Mouse (Mus musculus): ENCODE measurements around the gene Entr1. TPM values are rescaled to one million over a fixed set of nuclear protein-coding genes. Genes with fewer than 3 reads are reported as not detected.

Entr1 gene
- polyA plus RNA-seq, 1 experiment = 50.8 TPM

DNA sequence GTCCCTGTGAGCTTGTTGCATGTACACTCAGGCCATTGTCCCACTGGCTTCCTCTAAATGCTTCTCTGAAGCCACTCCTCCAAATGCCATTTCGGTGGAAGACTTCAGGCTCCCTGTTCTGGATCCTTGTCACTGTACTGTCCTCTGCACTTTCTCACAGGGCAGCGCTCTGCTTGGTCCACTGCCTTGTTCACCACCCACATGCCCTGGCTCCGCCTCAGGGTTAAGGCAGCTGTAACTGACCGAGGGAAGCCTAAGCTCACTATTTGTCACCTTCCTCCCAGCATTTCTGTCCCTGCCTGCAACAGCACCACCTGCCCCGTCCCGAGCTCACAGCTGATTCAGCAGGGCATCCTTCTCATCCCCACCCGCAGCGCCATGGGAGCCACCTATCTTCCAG lies 14.2 kb upstream of the Entr1 start:
- no peak for TF ChIP-seq TCF12 (IDR thresholded peaks at IDR 0.05; ENCODE audit: insufficient read depth, poor library complexity, severe bottlenecking)
- TF ChIP-seq TCF3 (IDR thresholded peaks at IDR 0.05; ENCODE audit: insufficient read length, low read depth) = no peak
- TF ChIP-seq MYOD1 (IDR thresholded peaks at IDR 0.05; ENCODE audit: control insufficient read depth in 1 of 3, insufficient read length in 2 of 3, low read depth in 2 of 3) = peak in 1 of 3 experiments; percentile 12
- H3K36me3 ChIP-seq (ENCODE audit: control insufficient read depth, insufficient read depth) = peaks cover 9% of the 10 kb centered on the region
- H3K79me2 ChIP-seq (ENCODE audit: control insufficient read depth, insufficient read depth) = peaks cover 19% of the 10 kb centered on the region
- no peak overlapping the region for H3K4me3 ChIP-seq
- H3K27me3 ChIP-seq (ENCODE audit: control insufficient read depth, insufficient read depth, insufficient read length) = no peaks in the 10 kb centered on the region
- no peak overlapping the region for H3ac ChIP-seq (ENCODE audit: control insufficient read depth, insufficient read length)
- H3K4me2 ChIP-seq (ENCODE audit: low read depth) = no peak overlapping the region

DNA sequence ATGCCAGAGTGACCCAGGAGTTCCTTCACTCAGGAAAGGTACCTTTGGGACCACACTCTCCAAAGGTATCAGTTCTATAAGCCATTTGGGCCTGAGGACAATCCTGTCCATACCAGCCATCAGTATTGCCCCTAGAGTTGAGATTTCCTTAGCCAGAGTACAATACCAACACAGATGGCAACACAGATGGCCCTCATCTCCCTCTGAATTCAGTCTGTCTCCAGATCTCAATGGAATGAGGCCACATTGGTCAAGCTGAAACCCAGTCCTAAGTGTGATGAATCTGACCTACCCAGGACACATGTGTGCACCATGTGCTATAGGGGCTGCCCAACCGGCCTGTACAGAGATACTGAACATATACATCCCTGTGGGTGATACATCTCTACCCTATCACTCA lies 13.1 kb upstream of the Entr1 start:
- H3K36me3 ChIP-seq (ENCODE audit: control insufficient read depth, insufficient read depth) = peaks cover 16% of the 10 kb centered on the region
- H3K79me2 ChIP-seq (ENCODE audit: control insufficient read depth, insufficient read depth) = peaks cover 15% of the 10 kb centered on the region
- H3K27me3 ChIP-seq (ENCODE audit: control insufficient read depth, insufficient read depth, insufficient read length) = no peaks in the 10 kb centered on the region
- TF ChIP-seq MYOG (IDR thresholded peaks at IDR 0.05; ENCODE audit: control insufficient read depth in 1 of 3, insufficient read depth in 1 of 3, insufficient read length in 2 of 3, low read depth in 2 of 3) (no peak), USF1 (IDR thresholded peaks at IDR 0.05; ENCODE audit: low read depth) (no peak)
- no peak overlapping the region for H3K4me3 ChIP-seq
- H3ac ChIP-seq (ENCODE audit: control insufficient read depth, insufficient read length) = no peak overlapping the region
- no peak overlapping the region for H3K4me2 ChIP-seq (ENCODE audit: low read depth)

DNA sequence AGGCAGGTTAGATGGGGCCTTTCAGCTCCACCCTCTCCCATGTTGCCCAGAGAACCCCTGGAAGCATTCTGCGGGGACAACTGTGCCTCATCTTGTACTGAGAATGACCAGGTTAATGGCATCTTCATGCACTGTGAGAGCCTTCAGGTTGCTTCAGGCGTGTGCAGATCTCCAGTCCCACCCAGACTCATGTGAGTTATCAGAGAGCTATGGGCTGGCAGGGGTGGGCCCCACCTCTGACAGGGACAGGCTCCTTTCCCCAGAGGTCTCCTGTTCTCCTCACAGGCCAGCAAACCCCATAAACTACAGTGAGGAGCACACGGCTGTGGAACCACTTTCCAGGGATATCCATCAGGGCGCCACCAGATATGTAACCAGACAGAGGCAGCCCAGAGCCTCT lies 11.9 kb upstream of the Entr1 start:
- H3K36me3 ChIP-seq (ENCODE audit: control insufficient read depth, insufficient read depth) = peaks cover 24% of the 10 kb centered on the region
- H3K4me2 ChIP-seq (ENCODE audit: low read depth) = no peak overlapping the region
- peaks cover 6% of the 10 kb centered on the region for H3K79me2 ChIP-seq (ENCODE audit: control insufficient read depth, insufficient read depth)
- no peak overlapping the region for H3ac ChIP-seq (ENCODE audit: control insufficient read depth, insufficient read length)
- H3K27me3 ChIP-seq (ENCODE audit: control insufficient read depth, insufficient read depth, insufficient read length) = no peaks in the 10 kb centered on the region
- no peak overlapping the region for H3K4me3 ChIP-seq
- no peak for TF ChIP-seq CEBPB (IDR thresholded peaks at IDR 0.05; ENCODE audit: insufficient read depth, poor library complexity, severe bottlenecking)

DNA sequence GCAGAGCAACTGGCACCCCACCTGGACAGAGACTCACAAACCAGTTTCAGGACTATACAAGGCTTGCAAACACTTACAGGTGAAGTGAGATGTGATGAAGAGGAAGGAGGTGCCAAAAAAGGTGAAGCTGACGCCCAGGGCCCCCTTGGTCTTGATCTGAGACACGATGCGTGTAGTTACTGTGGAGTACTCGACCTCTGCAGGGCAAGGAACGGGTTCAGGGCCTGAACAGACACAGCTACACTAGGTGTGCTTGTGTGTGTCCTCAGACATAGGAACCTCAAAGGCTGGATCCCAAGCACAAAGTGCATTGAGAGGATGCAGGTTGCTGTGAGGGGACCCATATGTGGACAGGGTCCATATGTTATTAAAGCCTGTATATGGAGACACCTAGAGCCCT lies 11.2 kb upstream of the Entr1 start:
- no peak for TF ChIP-seq TCF12 (IDR thresholded peaks at IDR 0.05; ENCODE audit: insufficient read depth, poor library complexity, severe bottlenecking)
- TF ChIP-seq POLR2AphosphoS2 (IDR thresholded peaks at IDR 0.05; ENCODE audit: insufficient read length, low read depth) = peak; percentile 67
- no peak for TF ChIP-seq POLR2A (IDR thresholded peaks at IDR 0.05; ENCODE audit: insufficient read length, low read depth)
- TF ChIP-seq SRF (IDR thresholded peaks at IDR 0.05; ENCODE audit: control insufficient read depth, insufficient read length, low read depth) = no peak
- Histone ChIP-seq H3K36me3 (ENCODE audit: control insufficient read depth, insufficient read depth) (peaks cover 31% of the 10 kb centered on the region), H3K27me3 (ENCODE audit: control insufficient read depth, insufficient read depth, insufficient read length) (no peaks in the 10 kb centered on the region), H3K4me3 (no peak overlapping the region), H3K79me2 (ENCODE audit: control insufficient read depth, insufficient read depth) (no peaks in the 10 kb centered on the region), H3ac (ENCODE audit: control insufficient read depth, insufficient read length) (no peak overlapping the region), H3K4me2 (ENCODE audit: low read depth) (no peak overlapping the region)

DNA sequence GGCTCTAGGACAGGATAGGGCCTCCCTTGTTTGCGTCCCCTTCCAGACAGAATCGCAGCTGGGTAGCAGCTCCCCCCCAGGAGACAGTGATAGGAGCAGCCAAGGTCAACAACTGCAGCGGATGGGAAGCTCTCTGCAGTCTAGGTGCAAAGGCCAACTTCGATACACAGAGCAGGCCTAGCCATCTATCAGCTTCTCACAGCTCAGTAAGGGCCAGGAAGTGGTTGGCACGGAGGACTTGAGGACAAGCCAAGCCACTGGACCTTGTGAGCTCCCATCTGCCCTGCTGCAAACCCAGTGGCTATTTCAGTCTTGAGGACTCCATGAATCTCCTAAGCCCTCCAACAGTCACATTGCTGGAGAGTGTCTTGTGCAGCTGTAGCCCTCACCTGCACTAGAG lies 10.5 kb upstream of the Entr1 start:
- no peak overlapping the region for H3K4me3 ChIP-seq
- peaks cover 38% of the 10 kb centered on the region for H3K36me3 ChIP-seq (ENCODE audit: control insufficient read depth, insufficient read depth)
- no peaks in the 10 kb centered on the region for H3K27me3 ChIP-seq (ENCODE audit: control insufficient read depth, insufficient read depth, insufficient read length)
- TF ChIP-seq MAX (IDR thresholded peaks at IDR 0.05; ENCODE audit: low read depth) (no peak), REST (IDR thresholded peaks at IDR 0.05; ENCODE audit: insufficient read depth, insufficient read length) (no peak), TCF3 (IDR thresholded peaks at IDR 0.05; ENCODE audit: insufficient read length, low read depth) (no peak), POLR2AphosphoS2 (IDR thresholded peaks at IDR 0.05; ENCODE audit: insufficient read length, low read depth) (peak; percentile 73), MYOG (IDR thresholded peaks at IDR 0.05; ENCODE audit: control insufficient read depth in 1 of 3, insufficient read depth in 1 of 3, insufficient read length in 2 of 3, low read depth in 2 of 3) (no peak), CEBPB (IDR thresholded peaks at IDR 0.05; ENCODE audit: insufficient read depth, poor library complexity, severe bottlenecking) (no peak), TCF12 (IDR thresholded peaks at IDR 0.05; ENCODE audit: insufficient read depth, poor library complexity, severe bottlenecking) (no peak), POLR2A (IDR thresholded peaks at IDR 0.05; ENCODE audit: insufficient read length, low read depth) (peak; percentile 22)
- no peaks in the 10 kb centered on the region for H3K79me2 ChIP-seq (ENCODE audit: control insufficient read depth, insufficient read depth)
- H3K4me2 ChIP-seq (ENCODE audit: low read depth) = no peak overlapping the region
- H3ac ChIP-seq (ENCODE audit: control insufficient read depth, insufficient read length) = no peak overlapping the region

DNA sequence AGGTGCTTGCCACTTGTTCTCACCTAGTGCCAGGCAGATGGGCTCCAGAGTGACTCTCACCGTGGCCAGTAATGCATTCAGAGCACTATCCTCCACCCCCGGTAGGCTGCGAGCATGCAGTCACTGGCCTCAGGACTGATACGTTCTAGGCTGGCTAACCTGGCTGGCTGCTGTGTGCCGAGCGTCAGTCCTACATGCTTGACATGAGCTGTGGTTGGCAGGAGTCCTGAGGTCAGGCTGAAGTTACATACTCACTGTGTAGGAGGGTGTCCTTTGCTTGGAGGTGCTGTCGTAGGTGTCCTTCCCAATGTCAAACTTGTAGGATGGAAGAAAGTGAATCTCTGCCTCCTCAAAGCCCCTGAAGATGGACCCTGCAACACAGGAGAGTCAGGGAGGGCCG lies 9.9 kb upstream of the Entr1 start:
- no peaks in the 10 kb centered on the region for H3K79me2 ChIP-seq (ENCODE audit: control insufficient read depth, insufficient read depth)
- peak; percentile 62 for TF ChIP-seq POLR2AphosphoS2 (IDR thresholded peaks at IDR 0.05; ENCODE audit: insufficient read length, low read depth)
- TF ChIP-seq USF1 (IDR thresholded peaks at IDR 0.05; ENCODE audit: low read depth) = no peak
- no peak for TF ChIP-seq MAX (IDR thresholded peaks at IDR 0.05; ENCODE audit: low read depth)
- TF ChIP-seq POLR2A (IDR thresholded peaks at IDR 0.05; ENCODE audit: insufficient read length, low read depth) = peak; percentile 32
- TF ChIP-seq SRF (IDR thresholded peaks at IDR 0.05; ENCODE audit: control insufficient read depth, insufficient read length, low read depth) = no peak
- TF ChIP-seq REST (IDR thresholded peaks at IDR 0.05; ENCODE audit: insufficient read depth, insufficient read length) = no peak
- no peak overlapping the region for H3ac ChIP-seq (ENCODE audit: control insufficient read depth, insufficient read length)
- H3K4me3 ChIP-seq = no peak overlapping the region
- H3K4me2 ChIP-seq (ENCODE audit: low read depth) = no peak overlapping the region
- H3K36me3 ChIP-seq (ENCODE audit: control insufficient read depth, insufficient read depth) = peaks cover 45% of the 10 kb centered on the region
- no peaks in the 10 kb centered on the region for H3K27me3 ChIP-seq (ENCODE audit: control insufficient read depth, insufficient read depth, insufficient read length)
